Mouse (Mus musculus) lung, embryonic 14.5 days (tissue): Measurements from ENCODE around the gene Gm10563. TPM values are rescaled to one million over a fixed set of nuclear protein-coding genes. Genes with fewer than 3 reads are reported as not detected.

Experiments
- ATAC-seq: fragments of 200-750 bp; cut with Nextera tagmentation; 2 replicates; pipeline ENCODE4 v1.8.0; 2017; ENCODE audit warnings: mild to moderate bottlenecking, moderate TSS enrichment, moderate library complexity; ENCODE audit not compliant: insufficient read depth
- DNase-seq: peaks from one replicate; pipeline ENCODE4 v3.0.0-alpha.2; 2015
- H3K27ac ChIP-seq: fragments of 300-500 bp; sonication (generic); 2 replicates; pipeline ENCODE4 v1.5.1; 2014; ENCODE audit warnings: low read depth, mild to moderate bottlenecking, moderate library complexity
- H3K27me3 ChIP-seq: fragments of 300-500 bp; sonication (generic); 2 replicates; pipeline ENCODE4 v1.6.1; 2014; ENCODE audit warnings: low read length, control low read depth; ENCODE audit not compliant: insufficient read depth
- H3K36me3 ChIP-seq: fragments of 300-500 bp; sonication (generic); 2 replicates; pipeline ENCODE4 v1.6.1; 2014; ENCODE audit warnings: control low read depth; ENCODE audit not compliant: insufficient read depth
- H3K4me1 ChIP-seq: fragments of 300-500 bp; sonication (generic); 2 replicates; pipeline ENCODE4 v1.6.1; 2014; ENCODE audit warnings: antibody characterized with exemption, control low read depth; ENCODE audit not compliant: insufficient read depth
- H3K4me2 ChIP-seq: fragments of 300-500 bp; sonication (generic); 2 replicates; pipeline ENCODE4 v1.6.1; 2014; ENCODE audit warnings: mild to moderate bottlenecking
- H3K4me3 ChIP-seq: fragments of 300-500 bp; sonication (generic); 2 replicates; pipeline ENCODE4 v1.5.1; 2014; ENCODE audit warnings: low read depth, low read length
- H3K9ac ChIP-seq: fragments of 300-500 bp; sonication (generic); 2 replicates; pipeline ENCODE4 v1.6.1; 2014
- H3K9me3 ChIP-seq: fragments of 300-500 bp; sonication (generic); 2 replicates; pipeline ENCODE4 v1.6.1; 2016; ENCODE audit warnings: low read depth, low read length, control low read depth
- CTCF ChIP-seq: IDR thresholded peaks from 2 replicates; pipeline ENCODE4 v1.5.1; 2016; ENCODE audit warnings: antibody characterized with exemption, low read depth
- WGBS: fragments of 180-500 bp; shearing (Covaris S2); extraction: QIAGEN DNeasy Blood & Tissue Kit; methylation state at CpG from one replicate; pipeline ENCODE4 v1.1.7; 2014; 5-methylcytosine and 5-hydroxymethylcytosine counted together
- polyA plus RNA-seq: library from polyadenylated mRNA; unstranded; fragments of >200 nt; fragmentation: Nextera tagmentation; extraction: Ambion mirVana; gene quantifications from 2 replicates; pipeline ENCODE4 v1.2.1, GENCODE M21; 2014

Gene Gm10563
- polyA plus RNA-seq, 1 experiment from 2014 or later, result not detected

DNA sequence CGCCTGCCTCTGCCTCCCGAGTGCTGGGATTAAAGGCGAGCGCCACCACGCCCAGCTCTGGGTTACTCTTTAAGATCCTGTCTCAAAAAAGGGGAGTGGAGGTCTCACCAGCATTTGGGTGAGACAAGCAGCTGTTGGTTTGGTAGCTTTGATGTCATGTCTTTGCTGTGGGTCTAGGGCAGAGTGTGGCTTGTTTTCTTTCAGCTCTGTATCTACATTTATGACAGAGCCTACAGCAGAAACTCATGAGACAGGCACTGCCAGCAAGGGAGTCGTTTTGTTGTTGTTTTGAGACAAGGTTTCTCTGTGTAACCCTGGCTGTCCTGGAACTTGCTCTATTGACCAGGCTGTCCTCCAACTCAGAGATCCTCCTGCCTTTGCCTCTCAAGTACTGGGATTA is 41.4 kb downstream of the Gm10563 start:
- Histone ChIP-seq H3K27ac (no peak overlapping the region), H3K4me3 (no peak overlapping the region), H3K4me1 (0 out of 2 replicates have a peak, but pooled peaks cover 2% of the 10 kb centered on the region), H3K9me3 (no peaks in the 10 kb centered on the region), H3K36me3 (peaks cover 24% of the 10 kb centered on the region), H3K27me3 (no peaks in the 10 kb centered on the region), H3K9ac (no peak overlapping the region), H3K4me2 (no peak overlapping the region)
- ATAC-seq (no peak), DNase-seq (no peak)
- 94% methylated on average over 6 of the region's 6 CpGs for WGBS
- no peak for TF ChIP-seq CTCF

DNA sequence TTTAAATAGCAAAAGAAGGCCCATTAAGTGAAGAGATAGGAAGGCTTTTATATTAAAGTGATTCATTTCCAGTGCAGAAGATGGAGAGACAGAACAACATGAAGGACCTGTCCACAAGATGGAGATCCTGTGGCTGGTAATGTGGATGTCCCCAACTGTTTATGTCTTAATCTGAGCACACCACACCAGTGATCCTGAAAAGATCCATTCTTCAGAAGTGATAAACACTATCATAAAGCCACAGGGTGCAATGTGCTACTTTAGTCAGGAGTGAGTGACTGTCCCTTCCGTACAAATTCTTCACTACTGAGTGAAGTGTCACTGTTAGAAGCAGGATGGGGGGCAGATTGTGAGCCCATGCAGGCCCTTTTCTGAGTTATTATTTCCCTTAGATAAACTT is 42.5 kb downstream of the Gm10563 start:
- ATAC-seq (no peak), DNase-seq (no peak)
- Histone ChIP-seq H3K36me3 (peaks cover 24% of the 10 kb centered on the region), H3K9ac (peak overlapping the region; percentile 93; the same call in 1 of the 2 replicates), H3K4me1 (0 out of 2 replicates have a peak, but pooled peaks cover 2% of the 10 kb centered on the region), H3K4me2 (peak overlapping the region; percentile 89), H3K27ac (no peak overlapping the region), H3K4me3 (peak overlapping the region; percentile 98), H3K27me3 (no peaks in the 10 kb centered on the region), H3K9me3 (no peaks in the 10 kb centered on the region)
- no peak for TF ChIP-seq CTCF
- 77% methylated on average over 1 of the region's 1 CpGs for WGBS

DNA sequence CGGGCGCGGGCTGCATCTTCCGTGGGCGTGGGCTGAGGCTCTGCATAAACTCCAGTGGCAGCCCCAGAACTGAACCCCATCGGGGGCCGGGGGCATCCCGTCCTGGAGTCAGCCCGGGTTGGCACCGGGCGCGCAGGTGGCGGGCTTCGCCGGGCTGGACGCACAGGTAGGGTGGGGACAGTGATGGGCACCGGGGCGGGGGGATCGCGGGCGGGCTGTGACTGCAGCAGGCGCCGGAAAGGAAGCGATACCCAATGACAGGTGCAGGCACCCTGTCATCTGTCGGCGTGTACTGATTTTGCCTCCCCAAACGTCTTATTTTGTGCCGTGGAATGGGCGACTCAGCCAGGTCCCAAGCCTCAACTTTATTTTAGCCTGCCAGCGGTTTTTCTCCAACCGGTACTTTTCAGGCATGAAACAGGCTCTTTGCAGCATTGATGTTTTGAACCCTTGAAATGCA is 43.2 kb downstream of the Gm10563 start:
- Histone ChIP-seq H3K9ac (peak overlapping the region; percentile 93), H3K36me3 (peaks cover 24% of the 10 kb centered on the region), H3K27me3 (no peaks in the 10 kb centered on the region), H3K4me3 (peak overlapping the region; percentile 98), H3K4me1 (0 out of 2 replicates have a peak, but pooled peaks cover 2% of the 10 kb centered on the region), H3K27ac (peak overlapping the region; percentile 99), H3K4me2 (peak overlapping the region; percentile 89), H3K9me3 (no peaks in the 10 kb centered on the region)
- 2% methylated on average over 30 of the region's 31 CpGs for WGBS
- ATAC-seq, result no peak
- DNase-seq, result no peak
- TF ChIP-seq CTCF, result no peak

DNA sequence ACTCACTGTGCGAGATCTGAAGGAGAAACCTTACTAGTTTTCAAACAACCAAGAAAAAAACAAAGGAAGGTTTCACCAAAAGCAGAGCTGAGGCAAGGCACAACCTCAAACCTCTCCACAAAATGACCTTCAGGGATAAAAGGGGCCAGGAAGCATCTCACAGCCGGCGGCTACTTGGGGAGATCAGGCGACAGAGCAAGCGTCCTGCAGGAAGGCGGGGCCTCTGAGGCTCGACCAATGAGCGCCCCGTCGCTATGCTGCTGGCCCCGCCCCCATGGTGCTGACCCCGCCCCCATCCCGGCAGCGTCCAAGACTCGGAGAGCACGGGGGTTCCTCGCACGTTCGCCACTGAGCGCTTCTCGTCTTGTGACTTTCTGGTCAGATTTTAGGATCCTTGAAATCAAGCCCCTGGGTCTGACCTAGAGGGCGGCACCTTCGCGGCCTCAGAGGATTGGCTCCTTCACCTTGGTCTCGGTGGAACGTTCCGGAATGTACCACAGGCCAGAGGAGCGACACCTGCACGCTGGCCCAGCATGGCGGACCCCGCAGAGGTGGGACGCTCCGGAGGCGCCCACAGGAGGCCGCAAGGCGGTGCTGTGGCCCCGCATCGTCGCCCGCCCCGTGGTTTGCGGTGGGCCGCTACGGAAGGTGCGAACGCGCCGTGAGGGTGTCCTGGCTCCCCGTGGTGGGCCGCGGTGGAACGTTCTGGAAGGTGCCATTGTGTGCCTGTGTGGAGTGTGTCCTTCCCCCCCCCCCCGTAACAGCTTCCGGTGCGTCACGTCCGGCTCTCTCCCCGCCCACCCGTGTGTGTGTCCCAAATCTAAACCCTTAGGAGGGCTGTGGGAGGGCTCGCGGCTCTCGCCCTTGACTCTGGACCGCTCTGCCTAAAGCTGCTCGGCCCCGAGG is 43.9 kb downstream of the Gm10563 start, which contains the start of gene Slc35e2:
Slc35e2 (plus strand) TSS at position 326 of the 906 bp plus-strand sequence.
- Histone ChIP-seq H3K4me1 (0 out of 2 replicates have a peak, but pooled peaks cover 2% of the 10 kb centered on the region), H3K9ac (peak within 1 kb of the TSS; percentile 93), H3K4me3 (peak within 1 kb of the TSS; percentile 98), H3K27me3 (no peaks in the 10 kb centered on the region), H3K9me3 (no peaks in the 10 kb centered on the region), H3K4me2 (peak within 1 kb of the TSS; percentile 89), H3K36me3 (peaks cover 24% of the 10 kb centered on the region), H3K27ac (peak within 1 kb of the TSS; percentile 99)
- under 1% methylated on average over 59 of the region's 65 CpGs for WGBS
- ATAC-seq, result peak; percentile 97
- peak; percentile 38 for TF ChIP-seq CTCF
- peak; percentile 95 for DNase-seq

DNA sequence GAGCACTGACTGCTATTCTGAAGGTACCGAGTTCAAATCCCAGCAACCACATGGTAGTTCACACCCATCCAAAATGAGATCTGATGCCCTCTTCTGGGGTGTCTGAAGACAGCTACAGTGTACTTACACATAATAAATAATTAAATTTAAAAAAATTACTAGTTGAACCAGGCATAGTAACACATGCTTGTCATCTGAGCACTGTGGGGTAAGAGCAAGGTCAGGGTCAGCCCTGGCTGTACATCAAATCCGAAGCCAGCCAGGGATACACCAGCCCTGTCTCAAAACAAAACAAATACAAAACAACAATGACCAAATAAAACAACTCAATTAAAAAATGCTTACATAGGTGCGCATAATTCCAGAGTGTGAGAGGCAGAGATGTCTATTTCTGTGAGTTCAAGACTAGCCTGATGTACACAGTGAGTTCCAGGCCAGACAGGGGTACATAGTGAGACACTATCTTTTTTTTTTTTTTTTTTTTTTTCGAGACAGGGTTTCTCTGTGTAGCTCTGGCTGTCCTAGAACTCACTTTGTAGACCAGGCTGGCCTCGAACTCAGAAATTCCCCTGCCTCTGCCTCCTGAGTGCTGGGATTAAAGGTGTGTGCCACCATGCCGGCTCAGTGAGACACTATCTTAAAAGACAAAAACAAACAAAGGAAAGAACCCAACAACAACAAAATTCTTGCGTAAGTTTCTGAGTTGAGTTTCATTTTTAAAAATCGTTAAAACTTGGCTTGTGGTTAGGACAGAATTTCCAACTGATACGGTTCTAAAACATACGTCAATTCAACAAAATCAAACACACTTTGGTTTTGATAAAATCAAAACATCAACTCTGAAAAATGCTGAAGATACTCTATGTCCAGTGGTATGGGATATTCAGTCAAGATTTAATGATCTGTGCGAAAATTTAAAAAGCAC is 45.0 kb downstream of the Gm10563 start:
- no peak for TF ChIP-seq CTCF
- no peak for DNase-seq
- Histone ChIP-seq H3K9me3 (no peaks in the 10 kb centered on the region), H3K4me3 (peak overlapping the region; percentile 98), H3K9ac (peak overlapping the region; percentile 93), H3K27me3 (no peaks in the 10 kb centered on the region), H3K4me2 (peak overlapping the region; percentile 89), H3K4me1 (0 out of 2 replicates have a peak, but pooled peaks cover 2% of the 10 kb centered on the region), H3K27ac (peak overlapping the region; percentile 99), H3K36me3 (peaks cover 14% of the 10 kb centered on the region; the same call in 1 of the 2 replicates)
- 80% methylated on average over 10 of the region's 11 CpGs for WGBS
- ATAC-seq, result no peak

DNA sequence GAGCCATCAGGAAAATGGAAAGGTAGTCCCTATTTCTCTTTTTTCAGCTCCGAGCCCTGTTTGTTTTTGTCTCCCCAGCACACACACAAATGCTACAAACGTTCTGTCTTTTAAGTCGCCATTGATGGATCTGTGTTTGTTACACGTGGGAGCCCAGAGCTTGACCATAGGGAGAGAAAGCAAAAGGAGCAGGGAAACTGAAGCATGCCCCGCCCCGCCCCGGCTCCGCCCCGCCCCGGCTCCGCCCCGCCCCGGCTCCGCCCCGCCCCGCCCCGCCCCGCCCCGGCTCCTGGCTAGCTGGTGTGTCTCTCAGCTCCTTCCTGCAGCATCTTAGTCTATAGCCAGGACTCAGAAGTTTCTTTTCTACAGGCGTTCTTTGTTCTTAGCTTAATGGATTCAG is 46.7 kb downstream of the Gm10563 start:
- DNase-seq, result no peak
- 17% methylated on average over 20 of the region's 20 CpGs for WGBS
- TF ChIP-seq CTCF, result no peak
- Histone ChIP-seq H3K9ac (no peak overlapping the region), H3K36me3 (no peaks in the 10 kb centered on the region; the same call in 1 of the 2 replicates), H3K27me3 (no peaks in the 10 kb centered on the region), H3K4me3 (no peak overlapping the region), H3K27ac (no peak overlapping the region), H3K9me3 (no peaks in the 10 kb centered on the region), H3K4me2 (no peak overlapping the region), H3K4me1 (0 out of 2 replicates have a peak, but pooled peaks cover 2% of the 10 kb centered on the region)
- ATAC-seq, result no peak
